Mouse (Mus musculus) intestine, postnatal 0 days (tissue): Measurements from ENCODE around the gene Tns1. TPM values are rescaled to one million over a fixed set of nuclear protein-coding genes. Genes with fewer than 3 reads are reported as not detected.

Source experiments
- ATAC-seq: fragments of 200-750 bp; cut with Nextera tagmentation; 2 replicates; pipeline ENCODE4 v1.8.0; 2017; ENCODE audit warnings: mild to moderate bottlenecking, moderate TSS enrichment, moderate library complexity
- H3K27ac ChIP-seq: fragments of 300-500 bp; sonication (generic); 2 replicates; pipeline ENCODE4 v1.5.1; 2014; ENCODE audit warnings: mild to moderate bottlenecking, low read depth, low read length, moderate library complexity
- H3K27me3 ChIP-seq: fragments of 300-500 bp; sonication (generic); replicated peaks from 2 replicates; pipeline ENCODE4 v1.6.1; 2014; ENCODE audit warnings: low read length, mixed read lengths; ENCODE audit not compliant: control insufficient read depth, insufficient read depth
- H3K36me3 ChIP-seq: fragments of 300-500 bp; sonication (generic); 2 replicates; pipeline ENCODE4 v1.6.1; 2014; ENCODE audit warnings: mild to moderate bottlenecking, moderate library complexity; ENCODE audit not compliant: control insufficient read depth, insufficient read depth
- H3K4me1 ChIP-seq: fragments of 300-500 bp; sonication (generic); replicated peaks from 2 replicates; pipeline ENCODE4 v1.6.1; 2014; ENCODE audit warnings: antibody characterized with exemption, low read length, mixed read lengths; ENCODE audit not compliant: control insufficient read depth, insufficient read depth
- H3K4me2 ChIP-seq: fragments of 300-500 bp; sonication (generic); replicated peaks from 2 replicates; pipeline ENCODE4 v1.6.1; 2014; ENCODE audit warnings: low read depth, mild to moderate bottlenecking, moderate library complexity
- H3K4me3 ChIP-seq: fragments of 300-500 bp; sonication (generic); 2 replicates; pipeline ENCODE4 v1.5.1; 2014; ENCODE audit warnings: low read depth, low read length
- H3K9ac ChIP-seq: fragments of 300-500 bp; sonication (generic); 2 replicates; pipeline ENCODE4 v1.6.1; 2014; ENCODE audit warnings: mild to moderate bottlenecking, low read depth, low read length
- H3K9me3 ChIP-seq: fragments of 300-500 bp; sonication (generic); 2 replicates; pipeline ENCODE4 v1.6.1; 2016; ENCODE audit warnings: mixed run types; ENCODE audit not compliant: control insufficient read depth
- CTCF ChIP-seq: sonication (generic); IDR thresholded peaks from 2 replicates; pipeline ENCODE4 v1.5.1; 2016; ENCODE audit warnings: low read depth, mild to moderate bottlenecking, control low read depth, antibody characterized with exemption, moderate library complexity
- WGBS: fragments of 180-500 bp; shearing (Covaris S2); extraction: QIAGEN DNeasy Blood & Tissue Kit; methylation state at CpG from one replicate; pipeline ENCODE4 v1.1.7; 2014; 5-methylcytosine and 5-hydroxymethylcytosine counted together
- polyA plus RNA-seq: library from polyadenylated mRNA; unstranded; fragments of >200 nt; fragmentation: Nextera tagmentation; extraction: Ambion mirVana; gene quantifications from 2 replicates; pipeline ENCODE4 v1.2.1, GENCODE M21; 2015

Gene Tns1
- polyA plus RNA-seq, 1 experiment from 2014 or later: 21.5 TPM

DNA sequence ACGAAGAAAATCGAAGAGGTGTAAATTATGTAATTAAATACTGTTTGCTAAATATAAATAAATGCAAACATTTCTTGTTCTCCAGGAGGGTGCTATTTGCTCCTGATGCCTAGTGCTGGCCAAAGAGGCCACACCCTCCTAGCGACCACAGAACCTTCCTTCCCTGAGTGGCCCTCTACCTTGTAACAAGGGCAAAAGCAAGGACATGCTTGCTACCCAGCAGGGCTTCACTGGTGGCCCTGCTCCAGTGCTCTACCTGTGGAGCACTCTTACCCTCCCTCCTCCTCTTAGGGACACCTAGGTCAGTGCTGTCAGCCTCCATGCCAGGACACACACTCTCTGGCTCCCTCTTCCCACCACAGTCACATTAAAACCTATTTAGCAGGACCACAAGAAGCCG lies 166.8 kb downstream of the Tns1 start:
- 69% methylated on average over 4 of the region's 4 CpGs for WGBS
- H3K4me1 ChIP-seq: peaks cover 9% of the 10 kb centered on the region
- H3K4me2 ChIP-seq: no peak overlapping the region
- 0 out of 2 replicates have a peak overlapping the region, but pooled peaks have one; percentile 21 for H3K27ac ChIP-seq
- TF ChIP-seq CTCF: no peak
- peaks cover 13% of the 10 kb centered on the region; the same call in 1 of the 2 replicates for H3K36me3 ChIP-seq
- H3K9ac ChIP-seq: no peak overlapping the region
- ATAC-seq: no peak
- H3K27me3 ChIP-seq: no peaks in the 10 kb centered on the region
- no peaks in the 10 kb centered on the region for H3K9me3 ChIP-seq
- no peak overlapping the region for H3K4me3 ChIP-seq

DNA sequence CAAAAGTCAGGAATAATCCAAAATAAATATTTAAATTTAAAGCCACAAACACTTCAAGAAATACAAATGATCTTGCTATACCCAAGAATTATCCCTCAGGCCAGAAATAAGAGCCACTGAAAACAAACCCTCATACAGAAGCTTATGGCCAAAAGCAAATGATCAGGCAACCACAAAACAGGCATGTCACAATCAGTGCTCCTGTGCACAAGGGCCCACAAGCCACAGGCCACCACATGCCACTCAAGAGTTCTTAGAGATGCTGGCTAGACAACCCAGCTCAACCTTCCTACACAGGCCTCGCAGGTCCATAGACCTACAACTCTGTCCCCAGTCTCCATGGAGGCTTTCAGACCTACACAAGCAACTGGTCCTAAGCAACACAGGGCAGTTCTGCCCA lies 167.9 kb downstream of the Tns1 start:
- Histone ChIP-seq H3K4me3 (no peak overlapping the region), H3K27me3 (no peaks in the 10 kb centered on the region), H3K4me1 (0 out of 2 replicates have a peak, but pooled peaks cover 6% of the 10 kb centered on the region), H3K27ac (no peak overlapping the region), H3K9ac (no peak overlapping the region), H3K4me2 (no peak overlapping the region), H3K36me3 (peaks cover 16% of the 10 kb centered on the region; the same call in 1 of the 2 replicates), H3K9me3 (no peaks in the 10 kb centered on the region)
- ATAC-seq: no peak
- WGBS: 83% methylated on average over 1 of the region's 1 CpGs
- TF ChIP-seq CTCF: no peak

- no peak for TF ChIP-seq CTCF
- Histone ChIP-seq H3K9me3 (no peaks in the 10 kb centered on the region), H3K9ac (no peak overlapping the region), H3K27ac (no peak overlapping the region), H3K4me3 (no peak overlapping the region), H3K4me2 (no peak overlapping the region), H3K36me3 (peaks cover 18% of the 10 kb centered on the region; the same call in 1 of the 2 replicates), H3K4me1 (0 out of 2 replicates have a peak, but pooled peaks cover 6% of the 10 kb centered on the region), H3K27me3 (no peaks in the 10 kb centered on the region)
- 34% methylated on average over 4 of the region's 4 CpGs for WGBS
- no peak for ATAC-seq
These were observed 168.9 kb downstream of the Tns1 start for GRCm38 (mm10) chr1:73955259-73955842.

DNA sequence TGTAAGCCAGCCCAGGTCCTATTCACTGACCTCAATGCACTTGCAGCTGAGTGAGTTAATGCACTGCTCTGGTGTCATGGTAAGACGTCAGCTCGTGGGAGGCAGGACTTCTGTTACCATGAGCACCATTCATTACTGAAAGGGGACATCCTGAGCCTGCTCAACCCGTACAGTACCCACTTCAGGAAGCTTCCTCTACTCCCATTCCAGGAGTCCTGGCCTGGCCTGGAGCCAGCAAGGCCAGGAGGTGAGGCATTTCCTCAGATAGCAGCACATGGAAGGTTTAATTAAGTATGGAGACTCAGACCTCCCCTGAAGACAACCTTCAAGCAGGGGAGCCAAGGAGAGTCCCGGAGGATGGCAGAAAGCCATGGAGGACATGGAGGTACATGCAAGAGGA lies 169.6 kb downstream of the Tns1 start:
- H3K9me3 ChIP-seq: no peaks in the 10 kb centered on the region
- H3K9ac ChIP-seq: no peak overlapping the region
- no peaks in the 10 kb centered on the region for H3K27me3 ChIP-seq
- H3K36me3 ChIP-seq: peaks cover 18% of the 10 kb centered on the region; the same call in 1 of the 2 replicates
- H3K4me1 ChIP-seq: 0 out of 2 replicates have a peak, but pooled peaks cover 6% of the 10 kb centered on the region
- H3K4me2 ChIP-seq: no peak overlapping the region
- no peak for ATAC-seq
- TF ChIP-seq CTCF: no peak
- no peak overlapping the region for H3K27ac ChIP-seq
- H3K4me3 ChIP-seq: no peak overlapping the region
- WGBS: 47% methylated on average over 4 of the region's 4 CpGs

- Histone ChIP-seq H3K9ac (no peak overlapping the region), H3K36me3 (peaks cover 18% of the 10 kb centered on the region; the same call in 1 of the 2 replicates), H3K27ac (no peak overlapping the region), H3K27me3 (no peaks in the 10 kb centered on the region), H3K9me3 (no peaks in the 10 kb centered on the region), H3K4me3 (no peak overlapping the region), H3K4me1 (0 out of 2 replicates have a peak, but pooled peaks cover 6% of the 10 kb centered on the region), H3K4me2 (no peak overlapping the region)
- no peak for ATAC-seq
- WGBS: 93% methylated on average over 6 of the region's 6 CpGs
- TF ChIP-seq CTCF: no peak
These were observed 170.2 kb downstream of the Tns1 start for GRCm38 (mm10) chr1:73954015-73954408.

DNA sequence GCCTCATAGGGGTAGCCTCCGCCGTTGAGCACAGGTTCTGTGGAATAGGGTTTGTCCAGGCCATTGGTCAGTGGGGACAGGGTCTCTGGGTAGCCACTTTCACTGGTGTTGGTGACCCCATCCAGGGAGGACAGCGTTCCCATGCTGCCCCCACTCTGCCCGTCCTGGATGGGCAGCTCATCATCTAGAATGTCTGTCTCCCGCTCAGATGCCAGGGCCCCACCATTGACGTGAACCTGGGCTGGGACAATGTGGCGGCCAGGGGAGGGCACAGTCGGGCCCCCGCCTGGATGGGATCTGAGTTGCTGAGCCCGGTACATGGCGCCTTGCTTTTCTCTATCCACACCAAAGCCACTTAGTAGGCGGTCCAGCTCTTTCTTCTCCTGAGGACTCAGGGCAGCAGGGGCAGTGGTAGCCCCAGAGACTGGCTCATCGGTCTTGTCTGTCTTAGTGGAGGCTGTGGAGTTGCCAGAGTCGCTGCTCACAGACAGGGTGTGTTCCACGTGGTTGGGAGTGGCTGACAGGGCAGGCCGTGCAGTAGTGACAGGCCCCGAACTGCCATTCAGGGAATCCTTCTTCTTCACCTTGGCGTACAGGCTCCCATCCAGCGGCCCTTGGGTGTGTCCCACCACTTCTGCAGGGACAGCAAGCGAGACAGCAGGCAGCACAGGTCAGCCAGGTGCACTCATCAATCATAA lies 170.8 kb downstream of the Tns1 start:
- Histone ChIP-seq H3K36me3 (peaks cover 18% of the 10 kb centered on the region; the same call in 1 of the 2 replicates), H3K9me3 (no peaks in the 10 kb centered on the region), H3K27me3 (no peaks in the 10 kb centered on the region), H3K27ac (no peak overlapping the region), H3K9ac (no peak overlapping the region), H3K4me1 (0 out of 2 replicates have a peak, but pooled peaks cover 6% of the 10 kb centered on the region), H3K4me3 (no peak overlapping the region), H3K4me2 (no peak overlapping the region)
- no peak for TF ChIP-seq CTCF
- 85% methylated on average over 20 of the region's 20 CpGs for WGBS
- ATAC-seq: no peak
